Mouse (Mus musculus) thymus, postnatal 10 days (tissue): ENCODE measurements at regions not wholly inside any gene's neighbourhood (a gene's known extent, or its start where the extent isn't known, plus 50 kb on each side); places are given as distances from the start of the nearest gene placed in this dataset.

ENCODE experiments used
- DNase-seq, 2 experiments: peaks; one replicate each; pipeline ENCODE4 v3.0.0; 2021; ENCODE audit warnings: low spot score in 2 of 2

DNA sequence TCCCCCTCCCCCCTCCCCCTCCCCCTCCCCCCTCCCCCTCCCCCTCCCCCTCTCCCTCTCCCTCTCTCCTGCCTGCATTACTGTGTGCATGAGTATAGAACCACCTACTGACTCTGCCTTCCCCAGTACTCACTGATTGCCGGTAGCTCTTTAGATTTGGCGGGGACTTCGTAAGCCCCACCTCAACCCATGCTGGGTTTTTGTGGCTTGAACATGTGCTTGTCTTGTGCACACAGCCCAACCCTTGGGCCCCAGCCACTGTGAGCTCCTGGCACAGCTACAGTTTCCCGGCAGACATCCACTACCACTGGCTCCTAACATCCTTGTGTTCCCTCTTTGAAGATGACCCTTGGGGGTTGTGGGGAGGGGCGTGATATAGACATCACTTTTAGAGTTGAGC is 87.4 kb upstream of the Cdh4 start:
- DNase-seq, result no peak

DNA sequence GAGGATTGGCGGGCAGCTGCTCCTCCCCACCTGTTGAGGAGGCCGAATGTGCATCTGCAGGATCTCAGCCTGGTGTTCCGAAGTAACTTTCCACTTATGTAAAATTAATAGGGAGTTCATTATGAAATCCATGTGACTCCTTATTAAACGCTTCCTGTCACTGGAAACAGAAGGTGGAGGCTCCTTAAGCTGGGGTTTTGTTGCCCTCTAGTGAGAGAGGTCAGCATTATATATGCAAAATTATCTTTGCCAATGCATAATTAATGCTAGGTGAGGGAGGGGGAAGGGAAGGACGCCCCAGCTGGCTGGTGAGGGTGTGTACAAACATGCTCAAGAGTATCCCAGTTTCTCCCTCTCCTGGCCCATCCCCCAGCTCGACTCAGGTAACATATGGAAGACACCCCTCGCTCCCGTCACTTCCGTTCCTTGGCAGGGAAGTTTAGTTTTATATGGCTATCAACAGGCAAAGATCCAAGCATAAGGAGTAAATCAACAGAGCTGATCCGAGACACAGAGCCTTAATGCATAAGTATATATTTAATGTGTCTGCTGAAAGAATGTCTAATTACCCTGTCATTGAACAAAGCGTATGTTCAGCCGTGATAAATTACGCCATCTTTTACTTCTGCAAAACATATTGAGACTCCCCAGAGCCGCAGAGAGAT is 71.2 kb upstream of the Cdh4 start:
- DNase-seq, result no peak

DNA sequence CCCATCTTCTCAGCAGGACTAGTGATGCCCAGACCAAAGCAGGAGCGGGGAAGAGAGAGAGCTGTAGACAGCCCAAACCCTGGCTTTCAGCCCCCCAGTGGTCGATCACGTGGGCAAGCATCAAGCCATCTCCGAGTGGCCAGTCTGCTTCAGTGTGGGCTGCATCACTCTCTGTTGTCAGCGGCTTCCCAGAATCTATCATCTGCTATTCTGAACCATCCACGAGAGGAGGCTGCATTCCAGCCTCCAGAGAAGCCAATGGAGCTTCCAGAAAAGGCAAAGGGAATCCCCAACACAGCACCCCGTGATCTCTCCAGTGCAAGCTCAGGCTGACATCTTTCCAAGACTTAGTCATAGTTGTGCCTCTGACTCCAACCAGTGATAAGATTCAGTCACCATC is 70.7 kb upstream of the Cdh4 start:
- DNase-seq, result no peak

DNA sequence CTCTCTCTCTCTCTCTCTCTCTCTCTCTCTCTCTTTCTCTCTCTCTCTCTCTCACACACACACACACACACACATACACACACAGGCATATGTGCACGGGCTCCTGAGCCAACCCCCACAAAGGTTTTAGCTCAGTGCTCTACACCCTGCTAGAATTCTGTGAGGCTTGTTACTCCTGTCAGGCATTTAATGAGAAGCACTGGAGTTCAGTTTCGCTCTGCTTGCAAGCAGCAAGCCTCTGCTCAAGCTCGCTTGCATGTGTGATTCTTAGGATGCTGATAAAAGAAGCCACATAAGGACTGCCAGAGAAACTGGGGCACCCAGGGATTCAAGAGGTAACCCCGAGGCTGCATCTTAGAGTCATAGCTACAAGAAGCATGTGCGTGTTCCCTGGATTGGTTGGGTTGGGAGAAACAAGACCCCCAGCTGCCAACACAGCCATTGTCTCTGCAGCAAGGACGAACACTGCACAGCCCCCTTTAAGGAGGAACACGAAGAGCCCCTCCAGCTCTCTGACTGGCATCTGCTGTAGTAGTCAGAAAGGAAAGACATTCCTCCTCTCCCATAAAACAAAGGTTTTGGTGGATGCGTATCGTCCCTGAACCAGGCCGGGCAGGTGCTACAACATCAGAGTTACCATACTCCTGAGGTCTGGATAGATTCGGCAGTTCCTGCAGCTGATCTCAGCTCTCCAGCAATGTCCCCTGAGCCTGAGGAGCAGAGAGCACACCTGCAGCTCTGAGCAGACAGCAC is 62.4 kb upstream of the Cdh4 start:
- no peak for DNase-seq

- no peak for DNase-seq
Measured at GRCm38 (mm10) chr2:179380444-179380705, 61.9 kb upstream of the Cdh4 start.

DNA sequence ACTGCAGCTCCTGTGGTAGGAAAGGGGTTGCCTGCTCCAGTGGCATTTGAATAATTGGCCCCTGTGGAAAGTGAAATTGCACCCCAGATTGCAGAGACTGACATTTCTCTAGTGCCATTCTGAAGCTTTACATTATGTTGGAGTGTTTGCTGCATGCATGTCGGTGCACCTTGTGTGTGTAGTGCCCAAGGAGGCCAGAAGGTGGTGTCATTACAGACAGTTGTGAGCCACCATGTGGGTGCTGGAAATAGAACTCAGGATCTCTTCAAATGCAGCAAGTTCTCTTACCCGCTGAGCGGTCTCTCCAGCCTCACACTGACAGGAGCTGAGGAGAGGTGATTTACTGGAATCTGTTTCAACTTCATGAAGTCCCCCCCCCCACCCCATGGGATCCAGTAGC is 60.3 kb upstream of the Cdh4 start:
- no peak for DNase-seq

- no peak for DNase-seq
Measured at GRCm38 (mm10) chr2:179382594-179382993, 59.6 kb upstream of the Cdh4 start.

DNA sequence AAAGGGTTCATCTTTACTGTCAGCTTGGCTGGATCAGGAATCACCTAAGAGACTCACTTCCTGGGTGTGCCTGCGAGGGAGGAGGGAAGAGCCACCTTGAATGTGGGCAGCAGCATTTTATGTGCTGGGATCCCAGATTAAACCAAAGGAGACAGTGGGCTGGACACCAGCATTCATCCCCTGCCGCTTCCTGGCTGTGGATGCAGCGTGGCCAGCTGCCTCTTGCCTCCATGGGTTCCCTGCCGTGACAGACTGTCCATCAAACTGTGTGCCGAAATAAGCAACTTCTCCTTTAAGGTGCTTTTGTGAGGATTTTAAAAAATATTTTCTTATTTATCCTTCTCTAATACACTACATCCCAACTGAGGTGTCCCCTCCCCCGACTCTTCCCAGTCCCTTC is 55.4 kb upstream of the Cdh4 start:
- no peak for DNase-seq

DNA sequence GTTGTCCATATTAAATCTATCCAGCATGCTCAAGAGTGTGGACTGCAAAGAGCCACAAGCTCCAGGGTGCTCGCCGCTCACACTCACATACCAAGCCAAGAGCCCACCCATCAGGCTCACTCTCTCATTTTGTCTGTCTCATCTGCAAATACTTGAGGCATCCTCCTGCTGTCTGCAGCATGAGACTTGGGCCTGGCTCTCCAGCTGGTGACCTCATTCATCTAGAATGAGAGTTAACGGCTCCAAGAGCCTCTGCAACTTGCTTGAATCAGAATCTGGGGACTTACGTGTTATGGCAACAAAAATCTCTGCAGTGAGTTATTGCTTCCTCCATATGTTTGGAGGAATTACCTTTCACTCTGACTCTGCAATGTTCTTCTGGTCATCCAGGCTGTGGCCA is 51.7 kb upstream of the Cdh4 start:
- DNase-seq, result no peak

DNA sequence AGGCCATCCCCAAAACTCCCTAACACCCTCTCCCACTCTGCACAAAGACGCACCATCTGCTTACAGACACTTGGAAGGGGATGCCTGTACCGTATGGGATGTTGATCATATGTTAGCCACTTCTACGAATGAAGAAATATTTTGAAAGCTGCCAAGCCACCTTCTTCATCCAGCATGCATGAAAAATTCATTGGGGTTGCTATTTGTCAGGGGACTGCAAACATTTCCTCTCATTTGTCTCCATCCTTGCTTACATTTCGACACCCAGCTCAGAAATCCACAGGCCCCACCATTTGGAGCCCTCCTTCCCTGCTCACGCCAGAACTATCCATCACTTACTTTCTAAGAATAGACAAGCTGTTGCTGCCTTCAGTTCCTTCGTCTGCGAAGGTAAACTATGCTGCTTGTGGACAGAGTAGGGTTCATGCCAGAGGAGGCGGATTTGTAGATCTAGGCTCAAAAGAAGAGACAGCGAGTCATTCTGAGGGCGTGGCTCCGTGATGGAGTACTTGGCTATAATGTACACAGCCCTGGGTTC is 51.2 kb upstream of the Cdh4 start:
- no peak for DNase-seq
